ENCODE assay signal across 24 mouse cellular contexts in the genomic region with DNA sequence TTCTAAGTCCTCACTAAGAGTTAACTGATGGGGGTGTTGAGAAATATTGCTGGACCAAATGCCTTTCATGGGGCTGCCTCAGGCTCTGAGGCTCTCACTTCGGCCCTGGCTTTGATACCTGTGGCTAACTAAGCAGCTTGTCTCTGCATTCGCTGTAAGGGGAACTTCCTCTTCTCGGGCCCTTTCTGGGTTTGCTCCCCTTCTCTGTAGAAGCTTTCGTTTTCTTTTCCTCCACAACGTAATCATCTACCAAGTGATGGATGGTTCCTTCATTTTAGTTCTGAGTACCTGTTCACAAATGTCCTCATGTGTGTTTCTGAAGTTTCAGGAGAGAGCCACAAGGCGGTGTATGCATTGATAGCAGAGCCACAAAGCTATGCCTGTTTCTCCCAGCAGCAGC. TPM values are rescaled to one million over a fixed set of nuclear protein-coding genes. Genes with fewer than 3 reads are reported as not detected.
DNase-seq lines count a peak whose midpoint lies in the region; ATAC-seq lines count a peak whose summit lies in the region.
"Had no signal": no experiment of that assay in that cellular context is flagged by ENCODE, and none has a peak within 500 bp of the region (broad histone marks: within the 10 kb centered on the region; RNA-seq: fewer than 3 reads in every experiment).

No protein-coding gene starts in this region.

- H3K27ac ChIP-seq in midbrain, embryonic 11.5 days (ENCODE audit: low read depth, low read length), result no peak overlapping the region
- H3K27ac ChIP-seq in intestine, embryonic 15.5 days, result no peak overlapping the region
- H3K27ac ChIP-seq: embryonic facial prominence, embryonic 13.5 days; gastrocnemius, adult 2 months; heart, embryonic 15.5 days; hindbrain, embryonic 10.5 days; hindbrain, embryonic 14.5 days had no signal

- H3K4me2 ChIP-seq in midbrain, embryonic 11.5 days, result no peak overlapping the region
- no peak overlapping the region for H3K4me2 ChIP-seq in intestine, embryonic 15.5 days (replicated peaks)
- H3K4me2 ChIP-seq: embryonic facial prominence, embryonic 13.5 days; heart, embryonic 11.5 days; heart, embryonic 15.5 days; hindbrain, embryonic 14.5 days had no signal

- no peaks in the 10 kb centered on the region for H3K9me3 ChIP-seq in midbrain, embryonic 11.5 days (ENCODE audit: control insufficient read depth, low read length)
- no peaks in the 10 kb centered on the region for H3K9me3 ChIP-seq in intestine, embryonic 15.5 days
- H3K9me3 ChIP-seq: embryonic facial prominence, embryonic 13.5 days; heart, embryonic 15.5 days; hindbrain, embryonic 10.5 days had no signal

- no peak overlapping the region for H3K9ac ChIP-seq in midbrain, embryonic 11.5 days (ENCODE audit: low read length)
- H3K9ac ChIP-seq in intestine, embryonic 15.5 days, result no peak overlapping the region
- H3K9ac ChIP-seq: embryonic facial prominence, embryonic 13.5 days; heart, embryonic 15.5 days; hindbrain, embryonic 14.5 days had no signal

- H3K4me3 ChIP-seq in midbrain, embryonic 11.5 days (ENCODE audit: low read depth, low read length), result no peak overlapping the region
- no peak overlapping the region for H3K4me3 ChIP-seq in intestine, embryonic 15.5 days (replicated peaks)
- H3K4me3 ChIP-seq: embryonic facial prominence, embryonic 13.5 days; gastrocnemius, adult 2 months; heart, embryonic 15.5 days; hindbrain, embryonic 10.5 days had no signal

- H3K4me1 ChIP-seq in midbrain, embryonic 11.5 days (ENCODE audit: control insufficient read depth, insufficient read depth, low read length), result no peaks in the 10 kb centered on the region
- no peaks in the 10 kb centered on the region for H3K4me1 ChIP-seq in intestine, embryonic 15.5 days (replicated peaks)
- H3K4me1 ChIP-seq: embryonic facial prominence, embryonic 13.5 days; hindbrain, embryonic 10.5 days had no signal

- H3K27me3 ChIP-seq in midbrain, embryonic 11.5 days (ENCODE audit: control insufficient read depth, insufficient read depth, low read length), result no peaks in the 10 kb centered on the region
- no peaks in the 10 kb centered on the region for H3K27me3 ChIP-seq in intestine, embryonic 15.5 days (replicated peaks)
- H3K27me3 ChIP-seq: embryonic facial prominence, embryonic 13.5 days; heart, embryonic 15.5 days; Patski had no signal

- peaks cover 12% of the 10 kb centered on the region; the same call in 1 of the 2 replicates for H3K36me3 ChIP-seq in midbrain, embryonic 11.5 days (ENCODE audit: control insufficient read depth, insufficient read depth, low read length)
- peaks cover 11% of the 10 kb centered on the region for H3K36me3 ChIP-seq in intestine, embryonic 15.5 days

- 92% methylated on average over 6 of the region's 6 CpGs for WGBS in midbrain, embryonic 11.5 days
- 87% methylated on average over 6 of the region's 6 CpGs for WGBS in intestine, embryonic 15.5 days

- ATAC-seq in CD4-positive, CD25-positive, alpha-beta regulatory T cell, adult 4 months, result peak; percentile 30
- peak; percentile 72 for ATAC-seq in granulocyte monocyte progenitor cell, adult 5-6 weeks (replicated peaks; ENCODE audit: poor library complexity, severe bottlenecking)
- peak; percentile 49 for ATAC-seq in megakaryocyte progenitor cell, adult 5-6 weeks (replicated peaks; ENCODE audit: poor library complexity)
- no peak for ATAC-seq in midbrain, embryonic 11.5 days (ENCODE audit: low FRiP score)
- ATAC-seq in intestine, embryonic 15.5 days, result no peak
- ATAC-seq: forebrain, embryonic 14.5 days; intestine, postnatal 0 days; Patski had no signal

- DNase-seq in A20 (ENCODE audit: low read depth, low spot score), result peak; percentile 73
- DNase-seq in midbrain, embryonic 11.5 days (ENCODE audit: low spot score, missing footprints), result no peak
- DNase-seq in layer of hippocampus, postnatal 10 days (ENCODE audit: low spot score in 2 of 2), result no peak
- DNase-seq in layer of hippocampus, adult 9-10 months (ENCODE audit: low spot score), result no peak
- DNase-seq: adrenal gland, adult 8-10 months; cerebellum, adult 11-12 months; cerebellum, adult 9-10 months; cerebellum, postnatal 25 days; gastrocnemius, adult 2 months; gastrocnemius, postnatal 36 days; heart, adult 18-20 months; heart, postnatal 14 days had no signal

RNA-seq across cellular contexts. Expression of gene Pgpep1l, which starts 55.0 kb away (rescaled TPM):
- 1 to 10 TPM; 6.2 to 6.6 TPM for polyA plus RNA-seq in CD4-positive, CD25-positive, alpha-beta regulatory T cell, adult 4 months (2017; shearing (Covaris generic))
- total RNA-seq in granulocyte monocyte progenitor cell, adult 5-6 weeks (2014; fragmentation: Nextera tagmentation), result not detected in 2 replicates
- not detected in 2 replicates for total RNA-seq in granulocyte monocyte progenitor cell, adult 5-6 weeks (2017)
- not detected in 2 replicates for total RNA-seq in megakaryocyte progenitor cell, adult 5-6 weeks (2015)
- total RNA-seq in megakaryocyte progenitor cell, adult 5-6 weeks (2017), result not detected in 2 replicates
- polyA plus RNA-seq in midbrain, embryonic 11.5 days (2014; fragmentation: Nextera tagmentation; extraction: Ambion mirVana), result not detected in 2 replicates
- not detected in 2 replicates for polyA plus RNA-seq in intestine, embryonic 15.5 days (2015; fragmentation: Nextera tagmentation; extraction: Ambion mirVana)
- total RNA-seq in layer of hippocampus, postnatal 10 days (2021), result 1 to 10 TPM in 1 of 2 experiments, under 1 TPM in 1; 0.60 to 1.7 TPM
- total RNA-seq: heart, adult 18-20 months had no signal
- polyA plus RNA-seq: forebrain, embryonic 14.5 days; heart, embryonic 11.5 days; hindbrain, embryonic 10.5 days; intestine, postnatal 0 days; Patski had no signal

Comparison
In these comparisons a context has a peak if more than half of its experiments do, and no peak if none do; other contexts are left out.
1. ATAC-seq: peak in CD4-positive, CD25-positive, alpha-beta regulatory T cell, adult 4 months (single experiment), granulocyte monocyte progenitor cell, adult 5-6 weeks (single experiment) and megakaryocyte progenitor cell, adult 5-6 weeks (single experiment); none in midbrain, embryonic 11.5 days (single experiment) and intestine, embryonic 15.5 days (single experiment).